Mouse (Mus musculus): ENCODE data around the gene Stard8. TPM values are rescaled to one million over a fixed set of nuclear protein-coding genes. Genes with fewer than 3 reads are reported as not detected.
A peak's percentile ranks its signal among the peaks of the same experiment; 100 is the strongest.

Gene Stard8
- polyA plus RNA-seq, 1 experiment from 2014 or later: 2.7 TPM

DNA sequence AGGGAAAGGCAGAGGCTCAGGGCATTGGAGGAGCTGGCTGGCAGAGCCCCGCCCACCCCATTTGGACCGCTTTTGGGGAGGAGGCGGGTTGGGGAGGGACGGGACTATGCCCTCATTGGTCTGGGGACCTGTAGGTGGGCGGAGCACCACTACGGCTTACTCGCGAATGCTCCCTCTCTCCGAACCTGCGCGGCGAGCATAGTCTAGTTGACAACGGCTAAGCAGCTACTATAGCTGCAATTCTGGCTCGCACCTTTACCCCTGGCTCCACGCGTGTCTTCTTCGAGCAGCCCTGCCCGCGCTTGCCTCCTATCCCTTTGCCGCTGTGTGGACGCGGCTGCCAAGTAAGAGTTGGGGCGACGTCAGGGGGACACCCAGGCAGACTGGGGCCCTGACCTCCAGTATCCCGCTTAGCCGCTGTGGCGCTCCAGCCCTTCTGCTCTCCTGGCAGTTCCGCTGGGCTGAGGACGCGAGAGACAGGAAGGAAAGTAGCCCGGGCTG, 39.5 kb downstream of the Stard8 start:
- Histone ChIP-seq H3K27ac (ENCODE audit: low read depth, low read length) (no peak overlapping the region), H3K4me2 (ENCODE audit: low read length) (peak overlapping the region; percentile 72), H3K27me3 (replicated peaks; ENCODE audit: control insufficient read depth, insufficient read depth, low read length) (0 out of 2 replicates have a peak, but pooled peaks cover 13% of the 10 kb centered on the region), H3K9me3 (replicated peaks; ENCODE audit: control insufficient read depth, low read length) (no peaks in the 10 kb centered on the region), H3K4me1 (ENCODE audit: control insufficient read depth, insufficient read depth, low read length) (no peaks in the 10 kb centered on the region), H3K4me3 (ENCODE audit: low read depth, low read length) (peak overlapping the region; percentile 36), H3K9ac (ENCODE audit: low read length) (peak overlapping the region; percentile 37; the same call in 1 of the 2 replicates), H3K36me3 (ENCODE audit: control insufficient read depth, insufficient read depth, low read length) (no peaks in the 10 kb centered on the region)
- ATAC-seq (peak; percentile 98), DNase-seq (ENCODE audit: low spot score) (peak; percentile 79)
- 28% methylated on average over 31 of the region's 31 CpGs for WGBS

GRCm38 (mm10) chrX:99043275-99043674, 40.2 kb downstream of the Stard8 start:
- Histone ChIP-seq H3K4me1 (ENCODE audit: control insufficient read depth, insufficient read depth, low read length) (no peaks in the 10 kb centered on the region), H3K4me2 (ENCODE audit: low read length) (peak overlapping the region; percentile 72), H3K9me3 (replicated peaks; ENCODE audit: control insufficient read depth, low read length) (no peaks in the 10 kb centered on the region), H3K9ac (ENCODE audit: low read length) (peak overlapping the region; percentile 37; the same call in 1 of the 2 replicates), H3K27me3 (replicated peaks; ENCODE audit: control insufficient read depth, insufficient read depth, low read length) (0 out of 2 replicates have a peak, but pooled peaks cover 13% of the 10 kb centered on the region), H3K4me3 (ENCODE audit: low read depth, low read length) (peak overlapping the region; percentile 36), H3K36me3 (ENCODE audit: control insufficient read depth, insufficient read depth, low read length) (no peaks in the 10 kb centered on the region), H3K27ac (ENCODE audit: low read depth, low read length) (no peak overlapping the region)
- DNase-seq (ENCODE audit: low spot score) (no peak), ATAC-seq (no peak)
- 50% methylated on average over 6 of the region's 6 CpGs for WGBS

GRCm38 (mm10) chrX:99043739-99044138, 40.7 kb downstream of the Stard8 start:
- ATAC-seq (no peak), DNase-seq (ENCODE audit: low spot score) (no peak)
- WGBS: 83% methylated on average over 5 of the region's 5 CpGs
- Histone ChIP-seq H3K4me3 (ENCODE audit: low read depth, low read length) (no peak overlapping the region), H3K27ac (ENCODE audit: low read depth, low read length) (no peak overlapping the region), H3K4me1 (ENCODE audit: control insufficient read depth, insufficient read depth, low read length) (no peaks in the 10 kb centered on the region), H3K9ac (ENCODE audit: low read length) (no peak overlapping the region), H3K27me3 (replicated peaks; ENCODE audit: control insufficient read depth, insufficient read depth, low read length) (0 out of 2 replicates have a peak, but pooled peaks cover 13% of the 10 kb centered on the region), H3K9me3 (replicated peaks; ENCODE audit: control insufficient read depth, low read length) (no peaks in the 10 kb centered on the region), H3K36me3 (ENCODE audit: control insufficient read depth, insufficient read depth, low read length) (no peaks in the 10 kb centered on the region), H3K4me2 (ENCODE audit: low read length) (no peak overlapping the region)

GRCm38 (mm10) chrX:99045315-99045714, 42.3 kb downstream of the Stard8 start:
- H3K36me3 ChIP-seq (ENCODE audit: control insufficient read depth, insufficient read depth, low read length): no peaks in the 10 kb centered on the region
- ATAC-seq: no peak
- H3K27me3 ChIP-seq (replicated peaks; ENCODE audit: control insufficient read depth, insufficient read depth, low read length): 0 out of 2 replicates have a peak, but pooled peaks cover 15% of the 10 kb centered on the region
- no peak overlapping the region for H3K27ac ChIP-seq (ENCODE audit: low read depth, low read length)
- no peak overlapping the region for H3K9ac ChIP-seq (ENCODE audit: low read length)
- H3K4me2 ChIP-seq (ENCODE audit: low read length): no peak overlapping the region
- DNase-seq (ENCODE audit: low spot score): no peak
- H3K4me1 ChIP-seq (ENCODE audit: control insufficient read depth, insufficient read depth, low read length): no peaks in the 10 kb centered on the region
- no peaks in the 10 kb centered on the region for H3K9me3 ChIP-seq (replicated peaks; ENCODE audit: control insufficient read depth, low read length)
- H3K4me3 ChIP-seq (ENCODE audit: low read depth, low read length): no peak overlapping the region
- WGBS: 59% methylated on average over 7 of the region's 7 CpGs

DNA sequence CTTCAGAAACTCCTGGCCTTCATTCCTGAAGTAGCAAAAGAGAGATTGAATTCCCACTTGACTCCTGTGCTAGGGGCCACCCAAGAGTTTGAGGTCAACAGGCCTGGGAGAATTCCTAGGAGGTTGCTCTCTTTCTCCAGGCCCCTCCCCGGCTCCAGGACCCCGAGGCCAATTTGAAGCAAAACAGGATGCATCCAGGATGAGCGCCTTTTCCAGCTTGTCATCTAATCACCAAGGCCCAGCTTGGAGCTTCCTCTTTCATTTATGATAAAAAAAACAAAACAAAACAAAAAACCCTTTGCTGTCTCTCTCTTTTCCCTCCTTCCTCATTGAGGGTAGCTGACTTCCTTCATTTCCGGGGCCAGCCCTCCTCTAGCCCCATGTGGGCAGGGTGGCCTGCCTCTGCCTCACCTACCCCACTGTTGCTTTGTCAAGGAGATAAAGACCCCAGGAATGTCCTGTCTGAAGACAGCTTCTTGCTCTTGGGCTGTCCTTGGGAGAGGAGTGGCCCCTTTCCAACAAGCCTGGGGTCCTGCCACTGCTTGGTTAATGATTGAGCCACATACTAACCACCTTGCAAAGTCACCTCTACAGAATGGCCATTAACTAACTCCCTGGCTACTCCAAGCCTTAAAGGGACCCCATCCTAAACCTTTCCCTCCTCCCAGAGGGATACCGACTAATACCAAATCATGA, 43.5 kb downstream of the Stard8 start:
- no peak for ATAC-seq
- no peak overlapping the region for H3K4me3 ChIP-seq (ENCODE audit: low read depth, low read length)
- H3K4me2 ChIP-seq (ENCODE audit: low read length): no peak overlapping the region
- no peak for DNase-seq (ENCODE audit: low spot score)
- H3K27ac ChIP-seq (ENCODE audit: low read depth, low read length): no peak overlapping the region
- no peaks in the 10 kb centered on the region for H3K9me3 ChIP-seq (replicated peaks; ENCODE audit: control insufficient read depth, low read length)
- H3K4me1 ChIP-seq (ENCODE audit: control insufficient read depth, insufficient read depth, low read length): no peaks in the 10 kb centered on the region
- WGBS: 72% methylated on average over 5 of the region's 5 CpGs
- H3K36me3 ChIP-seq (ENCODE audit: control insufficient read depth, insufficient read depth, low read length): no peaks in the 10 kb centered on the region
- H3K27me3 ChIP-seq (replicated peaks; ENCODE audit: control insufficient read depth, insufficient read depth, low read length): 0 out of 2 replicates have a peak, but pooled peaks cover 15% of the 10 kb centered on the region
- H3K9ac ChIP-seq (ENCODE audit: low read length): no peak overlapping the region

- Histone ChIP-seq H3K9me3 (replicated peaks; ENCODE audit: control insufficient read depth, low read length) (no peaks in the 10 kb centered on the region), H3K4me1 (ENCODE audit: control insufficient read depth, insufficient read depth, low read length) (no peaks in the 10 kb centered on the region), H3K27me3 (replicated peaks; ENCODE audit: control insufficient read depth, insufficient read depth, low read length) (0 out of 2 replicates have a peak, but pooled peaks cover 5% of the 10 kb centered on the region), H3K36me3 (ENCODE audit: control insufficient read depth, insufficient read depth, low read length) (no peaks in the 10 kb centered on the region), H3K4me3 (ENCODE audit: low read depth, low read length) (no peak overlapping the region), H3K4me2 (ENCODE audit: low read length) (no peak overlapping the region), H3K9ac (ENCODE audit: low read length) (no peak overlapping the region), H3K27ac (ENCODE audit: low read depth, low read length) (no peak overlapping the region)
- DNase-seq (ENCODE audit: low spot score): no peak
- no peak for ATAC-seq
- WGBS: 49% methylated on average over 4 of the region's 4 CpGs
These were observed 45.1 kb downstream of the Stard8 start for GRCm38 (mm10) chrX:99048111-99048510.

DNA sequence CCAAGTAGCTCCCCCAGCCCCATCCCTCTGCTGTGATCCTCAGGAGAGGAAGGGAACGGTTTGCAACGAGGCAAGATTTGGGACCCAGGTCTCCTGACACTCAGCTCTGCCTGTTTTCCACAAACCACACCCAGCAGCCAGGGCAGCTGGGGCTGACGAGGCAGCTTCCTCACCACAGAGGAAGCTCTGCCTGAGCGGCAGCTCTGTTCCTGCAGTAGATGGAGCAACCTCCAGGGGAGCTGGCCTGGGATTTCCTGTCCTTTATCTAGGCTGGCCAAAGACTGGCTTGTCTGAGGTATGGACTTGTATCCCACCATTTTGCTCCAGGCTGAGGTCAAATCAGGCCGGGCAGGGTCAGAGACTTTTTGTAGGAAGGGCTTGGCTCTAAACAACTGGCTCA, 46.2 kb downstream of the Stard8 start:
- no peak overlapping the region for H3K27ac ChIP-seq (ENCODE audit: low read depth, low read length)
- H3K36me3 ChIP-seq (ENCODE audit: control insufficient read depth, insufficient read depth, low read length): no peaks in the 10 kb centered on the region
- no peaks in the 10 kb centered on the region for H3K4me1 ChIP-seq (ENCODE audit: control insufficient read depth, insufficient read depth, low read length)
- 67% methylated on average over 5 of the region's 5 CpGs for WGBS
- H3K9ac ChIP-seq (ENCODE audit: low read length): no peak overlapping the region
- H3K9me3 ChIP-seq (replicated peaks; ENCODE audit: control insufficient read depth, low read length): no peaks in the 10 kb centered on the region
- H3K4me2 ChIP-seq (ENCODE audit: low read length): no peak overlapping the region
- no peak for DNase-seq (ENCODE audit: low spot score)
- H3K4me3 ChIP-seq (ENCODE audit: low read depth, low read length): no peak overlapping the region
- 0 out of 2 replicates have a peak, but pooled peaks cover 3% of the 10 kb centered on the region for H3K27me3 ChIP-seq (replicated peaks; ENCODE audit: control insufficient read depth, insufficient read depth, low read length)
- ATAC-seq: no peak

DNA sequence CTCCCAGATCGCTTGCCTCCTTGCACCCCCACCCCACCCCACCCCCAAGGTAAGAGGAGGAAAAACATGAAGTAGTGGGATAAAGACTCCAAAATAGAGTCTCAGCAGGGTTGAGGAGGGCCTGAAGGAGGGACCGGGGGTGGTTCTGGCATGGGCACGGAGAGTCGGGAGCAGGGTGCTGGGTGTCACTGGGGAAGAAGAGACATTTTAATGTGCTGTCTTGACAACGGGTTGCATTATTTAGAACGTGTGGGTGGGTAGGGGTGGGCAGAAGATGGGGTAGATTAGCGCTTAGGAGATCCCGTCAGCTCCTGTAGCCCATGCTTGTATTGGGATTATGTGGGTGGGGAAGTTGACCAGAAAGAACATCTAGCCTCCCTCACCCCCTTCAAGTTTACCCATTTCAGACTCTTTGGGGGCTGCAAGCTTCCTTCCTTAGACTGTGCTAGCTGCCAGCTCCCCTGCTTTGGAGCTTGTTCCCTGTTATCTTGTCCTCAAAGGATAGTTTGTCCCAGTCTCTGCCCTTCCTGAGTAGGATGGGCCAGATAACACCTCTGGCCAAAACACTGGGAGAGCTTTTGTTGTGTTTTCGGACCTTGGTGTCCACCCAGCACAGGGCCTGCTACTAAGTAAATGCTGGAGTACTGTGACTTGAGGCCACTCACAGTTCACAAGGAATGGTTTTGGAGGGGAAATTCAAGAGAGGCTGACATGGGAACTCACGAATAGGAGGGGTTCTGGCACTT, 47.9 kb downstream of the Stard8 start:
- Histone ChIP-seq H3K4me3 (ENCODE audit: low read depth, low read length) (no peak overlapping the region), H3K4me1 (ENCODE audit: control insufficient read depth, insufficient read depth, low read length) (no peaks in the 10 kb centered on the region), H3K36me3 (ENCODE audit: control insufficient read depth, insufficient read depth, low read length) (no peaks in the 10 kb centered on the region), H3K9me3 (replicated peaks; ENCODE audit: control insufficient read depth, low read length) (no peaks in the 10 kb centered on the region), H3K9ac (ENCODE audit: low read length) (no peak overlapping the region), H3K27ac (ENCODE audit: low read depth, low read length) (no peak overlapping the region), H3K4me2 (ENCODE audit: low read length) (no peak overlapping the region), H3K27me3 (replicated peaks; ENCODE audit: control insufficient read depth, insufficient read depth, low read length) (0 out of 2 replicates have a peak, but pooled peaks cover 3% of the 10 kb centered on the region)
- WGBS: 86% methylated on average over 10 of the region's 10 CpGs
- ATAC-seq: no peak
- DNase-seq (ENCODE audit: low spot score): no peak

Data from forebrain, embryonic 14.5 days (tissue).